Mouse (Mus musculus) myocyte (in vitro differentiated cells): ENCODE data around the gene Ift80.

Experiments used
- CEBPB ChIP-seq: IDR thresholded peaks from 2 replicates; pipeline ENCODE4 v1.6.1; 2011; ENCODE audit warnings: mild to moderate bottlenecking, moderate library complexity; ENCODE audit not compliant: poor library complexity, insufficient read depth, severe bottlenecking
- E2F4 ChIP-seq: IDR thresholded peaks from one replicate; pipeline ENCODE4 v1.6.1; 2011; ENCODE audit warnings: mild to moderate bottlenecking, control low read depth, moderate library complexity; ENCODE audit not compliant: insufficient read depth
- MAX ChIP-seq: IDR thresholded peaks from one replicate; pipeline ENCODE4 v1.6.1; 2011; ENCODE audit warnings: low read depth, mild to moderate bottlenecking, control low read depth
- MYOD1 ChIP-seq, 3 experiments: IDR thresholded peaks; one replicate each; pipeline ENCODE4 v1.6.1; 2011; ENCODE audit warnings: control low read depth in 2 of 3, low read depth in 2 of 3, mild to moderate bottlenecking in 2 of 3, moderate library complexity in 1 of 3; ENCODE audit not compliant: insufficient read length in 2 of 3, control insufficient read depth in 1 of 3
- MYOG ChIP-seq, 3 experiments: IDR thresholded peaks; one replicate each; pipeline ENCODE4 v1.6.1; 2011; ENCODE audit warnings: control low read depth in 2 of 3, low read depth in 2 of 3, mild to moderate bottlenecking in 2 of 3; ENCODE audit not compliant: insufficient read length in 2 of 3, control insufficient read depth in 1 of 3, insufficient read depth in 1 of 3
- POLR2A ChIP-seq: IDR thresholded peaks from one replicate; pipeline ENCODE4 v1.6.1; 2011; ENCODE audit warnings: low read depth, mild to moderate bottlenecking, control low read depth, moderate library complexity; ENCODE audit not compliant: insufficient read length
- POLR2AphosphoS2 ChIP-seq: IDR thresholded peaks from one replicate; pipeline ENCODE4 v1.6.1; 2011; ENCODE audit warnings: low read depth, control low read depth; ENCODE audit not compliant: insufficient read length
- SRF ChIP-seq: IDR thresholded peaks from one replicate; pipeline ENCODE4 v1.6.1; 2011; ENCODE audit warnings: low read depth; ENCODE audit not compliant: control insufficient read depth, insufficient read length
- TCF12 ChIP-seq: IDR thresholded peaks from one replicate; pipeline ENCODE4 v1.6.1; 2011; ENCODE audit warnings: mild to moderate bottlenecking, control low read depth; ENCODE audit not compliant: poor library complexity, insufficient read depth, severe bottlenecking
- TCF3 ChIP-seq: IDR thresholded peaks from one replicate; pipeline ENCODE4 v1.6.1; 2011; ENCODE audit warnings: low read depth, control low read depth; ENCODE audit not compliant: insufficient read length
- USF1 ChIP-seq: IDR thresholded peaks from one replicate; pipeline ENCODE4 v1.6.1; 2011; ENCODE audit warnings: low read depth, mild to moderate bottlenecking, control low read depth, moderate library complexity

GRCm38 (mm10) chr3:68957413-68957812 is 47.0 kb downstream of the Ift80 start:
- no peak for TF ChIP-seq TCF12
- TF ChIP-seq POLR2A = no peak
- no peak for TF ChIP-seq MYOG (IDR thresholded peaks at IDR 0.05; ENCODE audit: control insufficient read depth in 1 of 3, insufficient read depth in 1 of 3, insufficient read length in 2 of 3, low read depth in 2 of 3)
- no peak for TF ChIP-seq CEBPB
- TF ChIP-seq E2F4 = no peak
- TF ChIP-seq USF1 = no peak
- TF ChIP-seq MYOD1 (IDR thresholded peaks at IDR 0.05; ENCODE audit: control insufficient read depth in 1 of 3, insufficient read length in 2 of 3, low read depth in 2 of 3) = no peak
- no peak for TF ChIP-seq MAX
- no peak for TF ChIP-seq POLR2AphosphoS2
- TF ChIP-seq SRF = no peak
- TF ChIP-seq TCF3 = no peak
